Mouse (Mus musculus) stomach, postnatal 0 days (tissue): ENCODE measurements around the gene Ppme1. TPM values are rescaled to one million over a fixed set of nuclear protein-coding genes. Genes with fewer than 3 reads are reported as not detected.

Source experiments
- ATAC-seq: fragments of 200-750 bp; cut with Nextera tagmentation; 2 replicates; pipeline ENCODE4 v1.8.0; 2017; ENCODE audit not compliant: low FRiP score, low TSS enrichment
- DNase-seq: peaks from one replicate; pipeline ENCODE4 v3.0.0-alpha.2; 2016; ENCODE audit warnings: low spot score
- H3K27ac ChIP-seq: fragments of 300-500 bp; sonication (generic); replicated peaks from 2 replicates; pipeline ENCODE4 v1.5.1; 2014; ENCODE audit warnings: mild to moderate bottlenecking, control low read depth
- H3K27me3 ChIP-seq: fragments of 300-500 bp; sonication (generic); 2 replicates; pipeline ENCODE4 v1.6.1; 2014; ENCODE audit warnings: low read length; ENCODE audit not compliant: control insufficient read depth, insufficient read depth
- H3K36me3 ChIP-seq: fragments of 300-500 bp; sonication (generic); 2 replicates; pipeline ENCODE4 v1.6.1; 2014; ENCODE audit warnings: low read length, mixed read lengths; ENCODE audit not compliant: control insufficient read depth, insufficient read depth
- H3K4me1 ChIP-seq: fragments of 300-500 bp; sonication (generic); replicated peaks from 2 replicates; pipeline ENCODE4 v1.6.1; 2014; ENCODE audit warnings: antibody characterized with exemption; ENCODE audit not compliant: control insufficient read depth, insufficient read depth
- H3K4me2 ChIP-seq: fragments of 300-500 bp; sonication (generic); replicated peaks from 2 replicates; pipeline ENCODE4 v1.6.1; 2014; ENCODE audit warnings: low read depth, mild to moderate bottlenecking, control low read depth, moderate library complexity
- H3K4me3 ChIP-seq: fragments of 300-500 bp; sonication (generic); 2 replicates; pipeline ENCODE4 v1.5.1; 2014; ENCODE audit warnings: low read depth, low read length, control low read depth
- H3K9ac ChIP-seq: fragments of 300-500 bp; sonication (generic); 2 replicates; pipeline ENCODE4 v1.6.1; 2014; ENCODE audit warnings: mild to moderate bottlenecking, low read length, control low read depth, mixed read lengths
- H3K9me3 ChIP-seq: fragments of 300-500 bp; sonication (generic); 2 replicates; pipeline ENCODE4 v1.6.1; 2016; ENCODE audit warnings: low read length; ENCODE audit not compliant: control insufficient read depth
- CTCF ChIP-seq: IDR thresholded peaks from 2 replicates; pipeline ENCODE4 v1.5.1; 2016; ENCODE audit warnings: antibody characterized with exemption, low read depth, mild to moderate bottlenecking, moderate library complexity
- EP300 ChIP-seq: optimal IDR thresholded peaks from 2 replicates; pipeline ENCODE3; 2016; ENCODE audit warnings: antibody characterized with exemption
- WGBS: fragments of 180-500 bp; shearing (Covaris S2); extraction: QIAGEN DNeasy Blood & Tissue Kit; methylation state at CpG from one replicate; pipeline ENCODE4 v1.1.7; 2014; 5-methylcytosine and 5-hydroxymethylcytosine counted together
- polyA plus RNA-seq: library from polyadenylated mRNA; unstranded; fragments of >200 nt; fragmentation: Nextera tagmentation; extraction: Ambion mirVana; gene quantifications from 2 replicates; pipeline ENCODE4 v1.2.1, GENCODE M21; 2015

Ppme1 gene
- polyA plus RNA-seq, 1 experiment from 2014 or later = 27.2 TPM

DNA sequence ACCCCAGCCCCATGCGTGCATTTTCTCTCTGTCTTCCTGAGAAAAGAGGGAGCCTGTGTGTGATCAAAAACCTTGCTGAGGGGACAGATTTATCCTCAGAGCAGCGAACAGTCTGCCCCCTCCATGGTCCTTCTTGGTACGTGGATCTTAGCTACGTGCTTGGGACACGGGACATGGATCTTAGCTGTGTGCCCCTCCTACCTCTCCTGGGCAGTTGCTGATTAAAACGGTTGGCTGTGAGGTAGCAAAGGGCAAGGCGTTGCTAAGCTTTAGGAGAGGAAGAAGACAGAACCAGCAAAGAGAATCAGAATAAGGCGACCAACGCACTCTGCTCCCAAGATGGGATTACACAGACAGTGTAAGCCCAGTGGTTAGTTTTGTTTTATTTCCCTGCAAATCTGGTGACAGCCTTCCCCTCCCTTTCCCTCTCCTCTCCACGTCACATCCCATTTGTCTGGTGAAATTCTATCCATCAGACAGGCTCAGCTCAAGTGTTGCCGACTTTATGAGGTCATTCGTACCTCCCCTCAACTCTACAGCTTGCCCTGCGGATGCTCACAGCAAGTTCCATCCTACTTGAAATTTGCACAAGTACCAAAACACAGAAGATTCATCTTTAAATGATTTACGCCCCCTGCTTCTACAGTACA lies 73.1 kb downstream of the Ppme1 start:
- TF ChIP-seq EP300 = no peak
- no peak for TF ChIP-seq CTCF
- H3K4me2 ChIP-seq = no peak overlapping the region
- no peaks in the 10 kb centered on the region for H3K36me3 ChIP-seq
- H3K4me1 ChIP-seq = peaks cover 3% of the 10 kb centered on the region; the same call in 1 of the 2 replicates
- WGBS = 74% methylated on average over 14 of the region's 14 CpGs
- no peaks in the 10 kb centered on the region for H3K9me3 ChIP-seq
- DNase-seq (no peak), ATAC-seq (no peak)
- H3K9ac ChIP-seq = no peak overlapping the region
- H3K27me3 ChIP-seq = no peaks in the 10 kb centered on the region
- H3K27ac ChIP-seq = no peak overlapping the region
- no peak overlapping the region for H3K4me3 ChIP-seq

DNA sequence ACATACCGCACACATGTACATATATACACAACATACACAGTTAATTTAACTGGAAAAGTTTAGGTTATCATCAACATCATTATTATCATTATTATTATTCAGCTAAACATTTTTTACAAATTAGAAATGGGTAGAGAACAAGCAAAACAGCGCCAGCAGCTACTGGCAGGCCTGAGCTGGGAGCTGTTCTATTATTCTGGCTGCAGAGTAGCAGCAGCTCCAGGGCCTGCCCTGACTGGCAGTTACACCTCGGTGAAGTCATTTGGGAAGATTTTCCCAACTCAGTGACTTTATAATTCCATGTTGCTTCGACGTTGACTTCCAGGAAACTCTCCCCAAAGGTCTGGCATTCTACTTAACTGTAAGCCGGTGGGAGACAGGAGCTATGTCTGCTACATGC lies 75.4 kb downstream of the Ppme1 start:
- no peak for ATAC-seq

DNA sequence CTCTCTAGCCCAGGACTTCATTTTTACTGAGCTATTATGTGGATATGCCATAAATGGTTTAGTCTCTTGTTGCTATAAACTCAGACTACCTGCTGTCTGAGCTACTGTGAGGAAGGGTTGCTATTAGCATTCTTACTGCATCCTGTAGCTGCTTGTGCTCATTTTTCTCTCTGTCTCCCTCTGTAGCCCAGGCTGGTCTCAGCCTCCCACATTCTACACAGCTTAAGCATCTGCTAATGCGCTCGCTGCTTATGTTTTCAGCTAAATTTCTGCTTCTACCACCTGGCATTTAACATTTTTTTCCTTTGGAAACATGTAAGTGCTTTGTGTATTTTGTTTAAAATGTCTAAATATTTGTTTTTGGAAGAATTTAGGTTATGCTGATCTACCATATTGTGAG lies 76.4 kb downstream of the Ppme1 start:
- Histone ChIP-seq H3K27me3 (no peaks in the 10 kb centered on the region), H3K4me2 (no peak overlapping the region), H3K9me3 (no peaks in the 10 kb centered on the region), H3K27ac (no peak overlapping the region), H3K4me1 (no peaks in the 10 kb centered on the region), H3K36me3 (no peaks in the 10 kb centered on the region), H3K4me3 (no peak overlapping the region), H3K9ac (no peak overlapping the region)
- TF ChIP-seq CTCF (no peak), EP300 (no peak)
- no peak for ATAC-seq
- WGBS = 86% methylated on average over 2 of the region's 2 CpGs
- peak; percentile 9 for DNase-seq

More for the DNA sequence above, 75.4 kb downstream of the Ppme1 start:
- no peak for DNase-seq
- H3K4me2 ChIP-seq = no peak overlapping the region
- WGBS = 60% methylated on average over 6 of the region's 6 CpGs
- H3K4me3 ChIP-seq = no peak overlapping the region
- no peaks in the 10 kb centered on the region; the same call in 1 of the 2 replicates for H3K4me1 ChIP-seq
- no peak for TF ChIP-seq EP300
- no peak overlapping the region for H3K9ac ChIP-seq
- H3K36me3 ChIP-seq = no peaks in the 10 kb centered on the region
- H3K9me3 ChIP-seq = no peaks in the 10 kb centered on the region
- H3K27me3 ChIP-seq = no peaks in the 10 kb centered on the region
- H3K27ac ChIP-seq = no peak overlapping the region

DNA sequence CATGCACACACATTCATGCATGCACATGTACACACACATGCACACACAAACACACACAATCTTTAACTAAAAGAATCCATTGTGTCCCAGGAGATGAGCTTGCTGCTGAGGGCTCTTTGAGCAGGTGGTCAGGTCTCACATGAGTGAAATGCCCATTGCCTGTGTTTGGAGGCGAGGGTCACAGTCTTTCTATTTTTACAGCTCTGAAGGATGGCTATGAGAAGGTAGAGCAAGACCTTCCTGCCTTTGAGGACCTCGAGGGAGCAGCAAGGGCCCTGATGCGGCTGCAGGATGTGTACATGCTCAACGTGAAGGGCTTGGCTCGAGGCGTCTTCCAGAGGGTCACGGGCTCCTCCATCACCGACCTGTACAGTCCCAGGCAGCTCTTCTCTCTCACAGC lies 78.6 kb downstream of the Ppme1 start:
- DNase-seq (no peak), ATAC-seq (no peak)
- Histone ChIP-seq H3K9ac (no peak overlapping the region), H3K4me1 (0 out of 2 replicates have a peak, but pooled peaks cover under 1% of the 10 kb centered on the region), H3K4me3 (no peak overlapping the region), H3K27ac (no peak overlapping the region), H3K4me2 (no peak overlapping the region), H3K9me3 (no peaks in the 10 kb centered on the region), H3K27me3 (no peaks in the 10 kb centered on the region), H3K36me3 (no peaks in the 10 kb centered on the region)
- no peak for TF ChIP-seq CTCF
- 82% methylated on average over 8 of the region's 8 CpGs for WGBS

DNA sequence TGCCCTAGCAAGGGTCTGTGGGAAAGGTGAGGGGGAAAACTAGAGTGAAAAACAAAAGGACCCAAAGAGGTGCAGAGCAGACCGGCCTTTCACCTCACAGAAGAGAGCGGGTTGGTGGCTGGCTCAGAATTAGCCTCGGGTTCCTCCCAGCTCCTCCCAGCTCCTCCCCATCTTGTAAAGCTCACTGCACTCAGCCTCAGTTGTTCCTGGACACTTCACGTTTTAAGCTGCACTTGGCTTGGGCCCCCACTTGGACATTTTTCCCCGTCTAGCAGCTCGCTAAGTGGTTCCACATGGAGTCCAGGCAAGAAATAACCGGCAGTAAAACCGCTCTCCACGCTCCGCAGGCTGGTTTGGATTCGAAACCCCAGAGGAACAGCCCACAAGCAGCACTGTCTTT lies 83.5 kb downstream of the Ppme1 start:
- Histone ChIP-seq H3K9me3 (no peaks in the 10 kb centered on the region), H3K4me1 (0 out of 2 replicates have a peak, but pooled peaks cover 3% of the 10 kb centered on the region), H3K4me2 (peak overlapping the region; percentile 49), H3K27me3 (no peaks in the 10 kb centered on the region), H3K9ac (peak overlapping the region; percentile 13; the same call in 1 of the 2 replicates), H3K27ac (peak overlapping the region; percentile 71), H3K4me3 (peak overlapping the region; percentile 17), H3K36me3 (no peaks in the 10 kb centered on the region)
- 22% methylated on average over 11 of the region's 11 CpGs for WGBS
- peak; percentile 31 for DNase-seq
- TF ChIP-seq CTCF = no peak
- no peak for TF ChIP-seq EP300
- no peak; the same call in 1 of the 2 replicates for ATAC-seq

DNA sequence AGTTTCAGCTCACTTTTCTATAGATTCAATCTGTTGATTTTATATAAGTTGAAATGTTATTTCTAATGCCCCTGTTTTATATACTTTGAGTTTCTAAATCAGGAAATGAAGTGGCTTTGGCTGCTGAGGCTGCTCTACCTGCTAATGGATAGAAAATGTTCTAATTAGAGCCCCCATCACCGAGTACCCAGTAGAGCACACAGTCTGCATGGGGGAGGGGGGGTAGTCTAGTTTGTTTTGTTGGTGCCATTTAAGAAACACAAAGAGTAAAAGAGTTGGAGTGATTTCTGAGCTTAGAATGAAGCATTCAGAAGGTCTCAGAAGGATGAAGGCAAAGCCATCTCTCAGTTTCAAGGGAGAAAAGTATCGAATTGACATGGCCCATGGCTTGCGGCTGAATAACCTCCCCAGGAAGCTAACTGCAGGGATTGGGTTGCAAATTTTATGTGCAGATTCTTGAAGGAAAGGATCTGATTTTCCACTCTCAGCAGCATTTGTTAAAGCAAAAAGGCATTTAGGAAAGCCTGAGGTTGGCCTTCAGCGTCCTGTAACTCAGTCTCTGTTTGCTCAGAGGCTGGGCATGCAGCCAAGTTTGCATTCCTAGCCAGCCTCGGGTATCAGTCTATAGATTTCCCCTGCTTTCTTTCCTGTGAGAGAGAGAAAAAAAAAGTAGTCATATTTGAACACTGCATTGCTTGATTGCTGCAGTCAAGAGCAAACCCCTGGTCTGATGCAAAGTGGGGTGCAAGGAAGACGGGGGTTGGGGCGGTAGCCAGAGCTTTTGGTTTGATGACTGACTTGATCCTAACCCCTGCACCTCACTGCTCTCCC lies 84.1 kb downstream of the Ppme1 start:
- no peak overlapping the region; the same call in 1 of the 2 replicates for H3K9ac ChIP-seq
- TF ChIP-seq EP300 (no peak), CTCF (no peak)

More for the DNA sequence above, 84.1 kb downstream of the Ppme1 start:
- DNase-seq (peak; percentile 87), ATAC-seq (peak; percentile 77)
- H3K9me3 ChIP-seq = no peaks in the 10 kb centered on the region
- H3K4me1 ChIP-seq = 0 out of 2 replicates have a peak, but pooled peaks cover 3% of the 10 kb centered on the region
- WGBS = 5% methylated on average over 7 of the region's 7 CpGs
- H3K36me3 ChIP-seq = no peaks in the 10 kb centered on the region
- H3K27ac ChIP-seq = peak overlapping the region; percentile 71
- peak overlapping the region; percentile 49 for H3K4me2 ChIP-seq
- H3K27me3 ChIP-seq = no peaks in the 10 kb centered on the region
- peak overlapping the region; percentile 17 for H3K4me3 ChIP-seq
